Mouse (Mus musculus) cerebellum, postnatal 10 days (tissue): ENCODE measurements at regions not wholly inside any gene's neighbourhood (a gene's known extent, or its start where the extent isn't known, plus 50 kb on each side); places are given as distances from the start of the nearest gene placed in this dataset.
A peak's percentile ranks its signal among the peaks of the same experiment; 100 is the strongest.

Experiments
- DNase-seq, 2 experiments: peaks; one replicate each; pipeline ENCODE4 v3.0.0; 2021; ENCODE audit warnings: mixed read lengths in 2 of 2

DNA sequence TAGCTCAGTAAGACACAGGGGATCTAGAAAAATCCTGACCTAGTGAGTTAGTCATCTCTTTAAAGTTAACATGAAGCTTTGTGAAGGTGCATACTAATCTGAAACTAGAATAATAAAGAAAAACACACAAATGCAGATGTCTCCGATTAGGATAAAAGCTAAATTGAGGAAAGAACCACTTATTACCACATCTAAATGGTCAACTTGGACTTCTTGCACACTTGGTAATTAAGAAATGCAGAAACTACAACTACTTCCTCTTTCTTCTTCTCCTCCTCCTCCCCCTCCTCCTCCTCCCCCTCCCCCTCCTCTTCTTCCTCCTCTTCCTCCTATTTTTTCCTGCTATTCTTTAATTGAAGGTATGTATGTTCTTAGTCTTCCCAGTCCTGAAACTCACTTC, 116.3 kb downstream of the Dkk1 start:
- DNase-seq: no peak

GRCm38 (mm10) chr19:30435054-30435738, 114.3 kb downstream of the Dkk1 start:
- DNase-seq: no peak

GRCm38 (mm10) chr19:30450869-30451542, 98.5 kb downstream of the Dkk1 start:
- DNase-seq: peak; percentile 57 to 65

- DNase-seq: peak in 1 of 2 experiments; percentile 4
Observed at GRCm38 (mm10) chr19:30451543-30451920, 97.9 kb downstream of the Dkk1 start.

- DNase-seq: no peak
Observed at GRCm38 (mm10) chr19:30452671-30453070, 96.8 kb downstream of the Dkk1 start.

DNA sequence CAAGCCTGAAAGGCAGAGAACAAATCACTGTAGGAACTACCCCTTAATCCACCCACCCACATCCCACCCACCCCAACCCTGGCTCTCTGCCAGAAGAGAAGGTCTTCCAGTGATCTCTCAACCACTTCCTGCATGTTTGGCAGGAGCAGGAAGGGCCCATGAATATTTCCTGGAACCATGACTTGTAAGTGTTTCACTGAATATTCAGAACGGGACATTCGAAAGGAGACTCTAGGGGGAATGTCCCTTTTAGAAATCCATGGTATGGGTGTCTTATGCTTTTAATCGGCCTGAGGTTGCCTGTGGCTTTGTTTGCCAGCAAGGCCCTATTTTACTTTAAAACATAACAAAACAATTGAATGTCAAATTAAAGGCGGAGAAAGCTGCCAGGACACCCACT, 66.0 kb downstream of the Dkk1 start:
- DNase-seq: peak; percentile 6 to 7

GRCm38 (mm10) chr19:30489786-30490185, 59.7 kb downstream of the Dkk1 start:
- no peak for DNase-seq

DNA sequence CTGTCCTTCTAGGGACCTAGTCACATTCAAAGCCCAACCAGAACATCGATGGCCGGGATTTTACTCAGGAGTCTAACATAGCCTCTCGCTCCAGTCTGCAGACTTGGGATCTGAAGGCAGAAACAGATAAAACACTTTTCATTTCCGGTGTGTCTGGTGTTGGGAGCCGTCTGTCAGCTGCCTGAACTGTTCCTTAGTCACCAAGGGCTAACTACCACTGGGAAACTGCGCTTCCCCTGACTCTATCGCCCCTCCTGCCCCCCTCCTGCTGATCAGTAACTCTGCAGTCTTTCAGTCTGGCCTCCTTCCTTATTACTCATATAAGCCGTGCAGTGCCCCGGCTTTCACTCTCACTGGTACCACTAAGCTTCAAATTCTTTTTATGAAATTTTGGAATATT, 58.5 kb downstream of the Dkk1 start:
- no peak for DNase-seq
